Mouse (Mus musculus) limb, embryonic 14.5 days (tissue): ENCODE measurements around the gene Ppp2r5e. TPM values are rescaled to one million over a fixed set of nuclear protein-coding genes. Genes with fewer than 3 reads are reported as not detected.
"Not testable (repeated sequence)": the region's sequence is repeated elsewhere in the genome, so short reads cannot be mapped to it uniquely, and the experiment has no call there.

Experiments
- ATAC-seq: fragments of 200-750 bp; cut with Nextera tagmentation; 2 replicates; pipeline ENCODE4 v1.8.0; 2017; ENCODE audit warnings: low read depth, moderate number of reproducible peaks, moderate TSS enrichment; ENCODE audit not compliant: low FRiP score
- DNase-seq: peaks from one replicate; pipeline ENCODE4 v3.0.0-alpha.2; 2015; ENCODE audit warnings: low spot score
- H3K27ac ChIP-seq: fragments of 300-500 bp; sonication (generic); replicated peaks from 2 replicates; pipeline ENCODE4 v1.5.1; 2014; ENCODE audit warnings: low read depth, mild to moderate bottlenecking, low read length, moderate library complexity, mixed read lengths
- H3K27me3 ChIP-seq: fragments of 300-500 bp; sonication (generic); 2 replicates; pipeline ENCODE4 v1.6.1; 2014; ENCODE audit warnings: low read length, mixed read lengths; ENCODE audit not compliant: control insufficient read depth, insufficient read depth
- H3K36me3 ChIP-seq: fragments of 300-500 bp; sonication (generic); 2 replicates; pipeline ENCODE4 v1.6.1; 2014; ENCODE audit warnings: mild to moderate bottlenecking, low read length, moderate library complexity, mixed read lengths; ENCODE audit not compliant: control insufficient read depth, insufficient read depth
- H3K4me1 ChIP-seq: fragments of 300-500 bp; sonication (generic); 2 replicates; pipeline ENCODE4 v1.6.1; 2014; ENCODE audit warnings: antibody characterized with exemption, low read length, mixed read lengths; ENCODE audit not compliant: control insufficient read depth, insufficient read depth
- H3K4me2 ChIP-seq: fragments of 300-500 bp; sonication (generic); replicated peaks from 2 replicates; pipeline ENCODE4 v1.6.1; 2014; ENCODE audit warnings: low read depth, mild to moderate bottlenecking, low read length, moderate library complexity; ENCODE audit not compliant: severe bottlenecking
- H3K4me3 ChIP-seq: fragments of 300-500 bp; sonication (generic); replicated peaks from 2 replicates; pipeline ENCODE4 v1.5.1; 2014; ENCODE audit warnings: low read length
- H3K9ac ChIP-seq: fragments of 300-500 bp; sonication (generic); 2 replicates; pipeline ENCODE4 v1.6.1; 2014; ENCODE audit warnings: mild to moderate bottlenecking, low read depth, low read length, moderate library complexity; ENCODE audit not compliant: severe bottlenecking
- H3K9me3 ChIP-seq: fragments of 300-500 bp; sonication (generic); 2 replicates; pipeline ENCODE4 v1.6.1; 2016; ENCODE audit warnings: low read length; ENCODE audit not compliant: control insufficient read depth
- POLR2A ChIP-seq: fragments of 200-500 bp; IDR thresholded peaks from 2 replicates; pipeline ENCODE4 v1.8.0; 2012; ENCODE audit warnings: inconsistent platforms, mild to moderate bottlenecking, moderate library complexity, borderline replicate concordance; ENCODE audit not compliant: insufficient read depth, insufficient read length; ENCODE audit errors: extremely low read depth
- WGBS: fragments of 180-500 bp; shearing (Covaris S2); extraction: QIAGEN DNeasy Blood & Tissue Kit; methylation state at CpG from one replicate; pipeline ENCODE4 v1.1.7; 2014; 5-methylcytosine and 5-hydroxymethylcytosine counted together
- polyA plus RNA-seq, 2 experiments: library from polyadenylated mRNA; depleted of rRNA in 1 of 2; stranded (reverse) in 1 of 2; unstranded in 1 of 2; fragments of >200 nt; fragmentation: Nextera tagmentation in 1 of 2; extraction: Ambion mirVana in 1 of 2; gene quantifications; 2 replicates each; pipeline versions ENCODE4 v1.2.1 to v1.2.3; 2012 to 2014

Gene Ppp2r5e
- polyA plus RNA-seq, 2 experiments = 17.6 to 27.3 TPM

DNA sequence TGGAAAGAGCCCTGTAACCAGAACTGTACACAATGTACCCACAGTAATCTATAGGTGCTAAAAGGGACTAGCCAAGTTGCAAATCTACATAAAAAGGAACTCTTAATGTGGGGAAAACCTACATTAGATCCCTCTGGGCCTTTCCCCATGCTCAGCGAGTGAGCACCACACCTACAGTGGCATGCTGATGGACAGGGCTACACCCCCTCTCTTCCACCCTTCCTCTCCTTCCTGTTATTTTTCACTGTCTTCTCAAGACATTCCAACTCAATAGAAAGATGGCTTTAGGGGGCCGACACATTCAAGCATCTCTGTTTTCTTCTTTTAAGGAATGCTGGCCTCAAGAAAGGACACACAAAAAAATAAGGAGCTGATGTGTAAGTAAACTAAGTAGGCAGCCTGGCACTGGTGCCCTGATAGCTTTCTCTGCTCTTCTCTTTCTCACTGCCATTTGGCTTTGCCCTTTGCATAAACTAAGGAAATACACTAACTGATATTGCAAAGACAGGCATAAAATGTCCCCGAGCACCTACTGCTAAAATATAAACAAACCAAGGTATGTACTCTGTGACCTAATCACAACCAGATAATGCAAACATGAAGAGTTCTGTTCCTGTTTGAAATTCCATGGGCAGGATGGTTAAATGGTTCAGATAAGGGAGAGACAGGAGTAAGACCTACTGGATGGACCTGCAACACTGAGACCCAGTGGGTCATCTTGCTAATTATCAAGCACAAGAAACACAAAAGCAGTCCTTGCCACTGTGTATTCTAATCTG, 103.3 kb downstream of the Ppp2r5e start:
- Histone ChIP-seq H3K27me3 (no peaks in the 10 kb centered on the region), H3K36me3 (peaks cover 14% of the 10 kb centered on the region), H3K4me1 (no peaks in the 10 kb centered on the region; the same call in 1 of the 2 replicates), H3K4me2 (no peak overlapping the region), H3K9me3 (no peaks in the 10 kb centered on the region), H3K9ac (no peak overlapping the region), H3K27ac (no peak overlapping the region), H3K4me3 (no peak overlapping the region)
- TF ChIP-seq POLR2A = no peak
- WGBS = 79% methylated on average over 3 of the region's 3 CpGs
- no peak for DNase-seq
- ATAC-seq = no peak

DNA sequence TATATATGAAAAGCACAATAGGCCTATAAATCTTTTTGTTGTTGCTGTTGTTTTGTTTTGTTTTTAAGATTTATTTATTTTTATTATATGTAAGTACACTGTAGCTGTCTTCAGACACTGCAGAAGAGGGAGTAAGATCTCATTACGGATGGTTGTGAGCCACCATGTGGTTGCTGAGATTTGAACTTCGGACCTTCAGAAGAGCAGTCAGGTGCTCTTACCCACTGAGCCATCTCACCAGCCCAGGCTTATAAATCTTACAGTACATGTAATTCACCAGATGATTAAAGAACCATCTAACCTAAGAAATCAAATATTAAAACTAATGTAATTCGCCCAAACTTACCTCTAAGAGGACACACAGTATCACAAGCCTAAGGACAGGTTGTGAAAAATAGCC, 103.9 kb downstream of the Ppp2r5e start:
- H3K9ac ChIP-seq, H3K4me1 ChIP-seq, H3K4me3 ChIP-seq, DNase-seq, H3K27ac ChIP-seq, H3K27me3 ChIP-seq, H3K4me2 ChIP-seq, ATAC-seq, H3K9me3 ChIP-seq: not testable (repeated sequence)
- WGBS = 89% methylated on average over 3 of the region's 3 CpGs
- H3K36me3 ChIP-seq = peaks cover 14% of the 10 kb centered on the region

DNA sequence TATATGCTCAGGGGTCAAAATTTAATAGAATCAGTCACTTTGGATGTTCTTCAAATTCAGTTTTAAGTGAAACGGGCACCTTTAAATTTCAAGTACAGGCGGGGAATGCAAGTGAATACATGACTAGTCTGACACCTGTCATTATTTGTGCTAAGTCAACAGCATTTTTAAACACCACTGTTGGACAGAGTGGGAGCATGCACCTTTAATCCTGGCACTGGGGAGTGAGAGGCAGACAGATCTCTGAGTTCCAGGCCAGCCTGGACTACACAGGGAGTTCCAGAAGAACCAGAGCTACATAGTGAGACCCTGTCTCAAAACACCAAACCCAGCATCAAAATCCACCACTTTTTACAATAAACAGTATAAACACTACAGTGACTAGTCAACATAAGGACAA, 108.5 kb downstream of the Ppp2r5e start:
- peaks cover 13% of the 10 kb centered on the region for H3K36me3 ChIP-seq
- no peak for DNase-seq
- no peak overlapping the region for H3K9ac ChIP-seq
- 93% methylated on average over 2 of the region's 2 CpGs for WGBS
- TF ChIP-seq POLR2A = no peak
- no peak overlapping the region for H3K27ac ChIP-seq
- ATAC-seq = no peak
- no peak overlapping the region for H3K4me2 ChIP-seq
- H3K9me3 ChIP-seq = no peaks in the 10 kb centered on the region
- H3K4me1 ChIP-seq = no peaks in the 10 kb centered on the region; the same call in 1 of the 2 replicates
- no peaks in the 10 kb centered on the region for H3K27me3 ChIP-seq
- H3K4me3 ChIP-seq = no peak overlapping the region

DNA sequence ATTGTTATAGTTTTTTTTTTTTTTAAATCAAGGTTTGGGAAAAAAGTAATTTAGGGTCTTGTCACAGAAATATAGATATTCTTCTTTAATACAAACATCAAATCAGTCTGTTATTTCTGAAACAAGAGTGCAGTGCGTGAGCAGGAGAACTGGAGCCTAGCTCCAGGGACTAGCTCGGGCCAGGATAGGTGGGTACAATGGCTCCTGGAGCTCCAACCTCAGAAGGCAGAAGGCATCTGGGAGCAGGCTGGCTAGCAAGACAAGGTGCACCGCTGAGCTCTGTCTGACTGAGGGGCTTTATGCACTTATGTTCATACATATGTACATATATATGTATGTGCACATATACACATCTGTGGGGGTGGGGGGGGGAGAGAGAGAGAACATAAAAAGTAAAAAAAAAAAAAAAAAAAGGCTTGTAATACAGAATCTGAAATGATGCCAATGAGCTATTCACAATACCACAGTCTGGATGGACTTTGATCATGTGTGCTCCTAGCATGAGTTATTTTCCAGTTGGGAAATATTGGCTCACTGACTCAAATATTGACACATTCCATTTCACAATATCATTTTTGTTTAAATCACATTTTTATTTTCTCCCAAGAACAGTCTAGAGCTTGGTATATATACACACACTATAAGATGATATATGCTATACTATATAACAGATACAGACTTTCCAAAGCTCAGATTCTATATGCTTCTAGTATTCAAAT, 109.3 kb downstream of the Ppp2r5e start:
- no peak for ATAC-seq

DNA sequence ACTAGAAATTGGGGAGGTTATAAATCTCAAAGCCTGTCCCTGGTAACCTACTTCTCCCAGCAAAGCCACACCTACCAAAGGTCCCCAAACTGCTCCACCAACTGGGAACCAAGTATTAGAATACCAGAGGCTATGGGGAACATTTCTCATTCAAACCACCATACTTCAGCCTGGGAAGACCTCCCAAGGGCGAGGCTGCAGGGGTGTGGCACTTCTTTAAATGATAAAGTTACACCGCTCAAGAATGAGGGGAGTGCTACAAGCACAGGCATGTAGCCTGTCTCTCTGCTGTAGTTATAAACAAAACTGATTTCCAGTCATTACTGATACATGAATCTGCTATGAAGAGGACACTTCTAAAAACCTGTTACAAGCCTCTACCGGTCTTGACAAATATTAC, 113.3 kb downstream of the Ppp2r5e start:
- no peak for TF ChIP-seq POLR2A
- H3K36me3 ChIP-seq = no peaks in the 10 kb centered on the region; the same call in none of the 2 replicates
- 83% methylated on average over 3 of the region's 3 CpGs for WGBS
- no peaks in the 10 kb centered on the region for H3K9me3 ChIP-seq
- H3K27ac ChIP-seq = no peak overlapping the region
- H3K4me1 ChIP-seq = no peaks in the 10 kb centered on the region
- DNase-seq (no peak), ATAC-seq (no peak)
- no peak overlapping the region for H3K4me2 ChIP-seq
- H3K27me3 ChIP-seq = no peaks in the 10 kb centered on the region
- no peak overlapping the region for H3K4me3 ChIP-seq
- no peak overlapping the region for H3K9ac ChIP-seq

More for the DNA sequence above, 109.3 kb downstream of the Ppp2r5e start:
- Histone ChIP-seq H3K9me3 (no peaks in the 10 kb centered on the region), H3K4me2 (no peak overlapping the region), H3K4me1 (no peaks in the 10 kb centered on the region; the same call in 1 of the 2 replicates), H3K4me3 (no peak overlapping the region), H3K36me3 (peaks cover 10% of the 10 kb centered on the region), H3K27ac (no peak overlapping the region), H3K9ac (no peak overlapping the region), H3K27me3 (no peaks in the 10 kb centered on the region)
- DNase-seq = no peak
- WGBS = 90% methylated on average over 3 of the region's 3 CpGs
- TF ChIP-seq POLR2A = no peak
